Mouse (Mus musculus) common myeloid progenitor, adult 5-6 weeks (primary cell): Measurements from ENCODE around the gene Homer2. TPM values are rescaled to one million over a fixed set of nuclear protein-coding genes. Genes with fewer than 3 reads are reported as not detected.

Experiments used
- ATAC-seq: replicated peaks from 2 replicates; pipeline ENCODE4 v1.8.0; 2016; ENCODE audit warnings: low read depth, mild to moderate bottlenecking, moderate TSS enrichment, inconsistent platforms; ENCODE audit not compliant: poor library complexity, severe bottlenecking
- total RNA-seq: library from RNA; stranded (forward); fragments of 200-1000, 187-1606 nt; gene quantifications from 2 replicates; pipeline ENCODE4 v1.2.3, GENCODE M21; 2017

Homer2 gene
- total RNA-seq, 1 experiment from 2014 or later = 0.78 TPM

DNA sequence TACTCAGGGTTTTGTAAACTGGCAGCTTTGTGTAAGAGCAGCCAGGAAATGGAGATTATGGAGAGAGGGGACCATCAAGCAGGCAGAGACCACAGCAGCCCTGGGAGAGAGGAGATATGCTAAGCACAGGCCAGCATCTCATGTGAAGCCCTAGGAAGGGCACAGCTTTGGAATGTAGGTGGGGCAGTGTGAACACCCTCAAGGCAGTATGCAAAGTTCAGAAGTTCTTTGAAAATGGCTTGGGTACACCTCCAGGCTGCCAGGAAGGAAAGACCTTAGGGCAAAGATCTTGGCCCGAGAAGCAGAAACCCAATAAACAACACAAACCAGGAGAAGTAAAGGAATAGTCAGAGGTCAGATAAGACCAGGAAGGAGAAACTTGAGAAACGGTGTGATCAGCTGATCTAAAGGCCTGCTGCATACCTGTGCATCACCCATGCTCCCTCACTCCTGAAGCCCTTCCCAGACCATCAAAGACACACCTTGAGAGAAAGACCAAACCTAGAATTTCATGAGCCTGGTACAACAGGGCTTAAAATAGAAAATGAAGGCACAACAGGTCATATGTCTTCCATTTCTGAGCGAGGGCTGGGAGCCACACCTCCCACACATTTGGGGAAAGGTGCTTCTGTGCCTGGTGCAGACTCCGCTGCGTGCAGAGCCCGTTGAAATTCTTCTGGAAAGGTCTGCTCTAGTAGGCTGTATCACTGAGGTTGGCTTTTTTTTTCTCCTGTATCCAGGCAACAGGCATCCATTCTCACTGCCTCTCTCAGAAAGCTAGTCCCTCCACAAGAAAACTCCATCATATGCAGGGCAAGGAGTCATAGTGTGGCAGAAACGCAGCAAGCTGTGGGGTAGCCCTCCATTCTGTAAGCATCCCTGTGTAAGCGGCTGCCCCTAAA, 107.7 kb downstream of the Homer2 start:
- ATAC-seq = no peak

DNA sequence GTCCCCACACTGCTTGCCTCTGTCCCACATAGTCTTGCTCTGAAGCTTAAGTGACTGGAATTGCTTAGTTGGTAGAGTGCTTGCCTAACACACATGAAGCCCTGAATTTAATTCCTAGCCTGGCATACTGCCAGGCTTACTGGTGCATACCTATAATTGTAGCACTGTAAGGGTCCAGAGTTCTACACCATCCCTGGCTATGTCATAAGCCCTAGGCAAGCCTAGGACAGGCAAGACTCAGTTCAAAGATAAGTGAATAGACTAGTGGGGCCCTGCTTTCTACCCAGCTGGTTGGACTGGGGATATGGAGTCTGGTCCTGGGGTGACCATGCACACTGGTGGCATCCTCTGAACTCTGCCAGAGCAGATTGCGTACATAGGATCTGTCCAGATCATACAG, 109.7 kb downstream of the Homer2 start:
- ATAC-seq = no peak

DNA sequence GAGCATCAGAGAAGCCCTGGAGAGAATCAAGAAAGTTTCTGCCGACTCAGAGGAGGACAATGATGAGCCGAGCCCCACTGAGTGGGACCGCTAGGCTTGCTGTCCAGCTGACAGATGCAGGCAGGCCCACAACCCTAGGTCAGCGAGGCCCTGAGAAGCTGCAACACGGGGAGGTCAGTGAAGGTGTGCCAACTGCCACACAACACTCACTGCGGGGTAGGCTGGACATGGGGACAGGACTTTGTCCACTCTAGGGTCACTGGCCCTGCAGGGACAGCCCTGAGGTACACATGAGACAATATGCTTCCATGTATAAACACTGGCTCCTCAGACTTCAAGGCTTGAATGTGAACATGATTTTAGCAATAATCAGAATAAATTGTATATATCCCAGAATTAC, 111.2 kb downstream of the Homer2 start:
- no peak for ATAC-seq

DNA sequence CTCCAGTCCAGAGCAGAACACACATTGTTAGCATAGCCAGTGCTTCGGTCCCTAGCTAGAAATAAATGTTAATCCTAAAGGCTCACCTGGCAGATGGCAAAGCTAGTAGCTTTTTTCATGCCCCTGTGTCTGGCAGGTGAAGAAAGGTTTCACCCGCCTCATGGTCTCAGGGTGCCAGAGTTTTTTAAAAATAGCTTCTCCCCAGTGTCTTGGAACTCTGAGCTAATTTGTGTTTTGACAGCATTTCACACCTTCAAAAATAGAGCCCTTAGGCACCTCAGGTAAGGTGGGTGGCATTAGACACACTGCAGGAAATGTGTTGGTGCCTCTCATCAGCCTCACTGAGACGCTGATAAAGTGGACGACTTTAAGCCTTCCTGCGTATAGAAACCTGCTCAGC, 112.3 kb downstream of the Homer2 start:
- no peak for ATAC-seq

DNA sequence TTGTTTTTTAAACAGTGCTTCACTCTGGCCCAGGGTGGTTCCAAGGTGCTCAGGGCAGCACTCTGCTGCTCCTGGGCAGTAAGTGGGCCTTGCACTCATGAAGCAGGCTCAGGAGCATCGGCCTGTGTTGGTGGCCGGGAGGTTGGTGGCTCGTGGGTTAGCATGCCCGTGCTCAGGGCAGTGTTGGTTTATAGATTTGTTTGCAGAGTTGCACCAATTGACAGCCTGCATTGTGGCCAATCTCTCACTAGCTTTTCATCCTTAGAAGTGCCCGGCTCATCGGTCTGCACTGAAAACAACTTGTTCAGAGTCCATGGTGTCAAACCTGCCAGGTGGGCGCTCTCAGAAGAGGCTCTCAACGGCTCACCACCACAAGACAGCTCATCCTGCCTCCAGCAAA, 113.9 kb downstream of the Homer2 start:
- no peak for ATAC-seq

DNA sequence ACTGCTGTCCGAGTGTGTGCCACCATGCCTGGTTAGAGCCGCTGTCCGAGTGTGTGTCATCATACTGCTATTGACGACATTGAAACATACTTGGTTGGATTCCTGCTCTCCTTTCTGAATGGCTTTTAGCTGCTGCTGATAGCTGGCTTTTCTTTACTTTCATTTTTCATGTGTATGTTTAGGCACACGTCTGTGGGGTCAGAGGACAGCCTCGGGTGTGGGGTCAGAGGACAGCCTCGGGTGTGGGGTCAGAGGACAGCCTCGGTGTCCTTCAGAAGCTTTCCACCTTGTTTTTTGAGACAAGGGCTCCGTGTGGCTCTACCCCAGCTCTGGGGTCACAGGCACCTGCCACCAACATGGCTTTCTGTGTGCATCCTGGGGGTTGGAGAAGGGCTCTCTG, 114.6 kb downstream of the Homer2 start:
- ATAC-seq = no peak

DNA sequence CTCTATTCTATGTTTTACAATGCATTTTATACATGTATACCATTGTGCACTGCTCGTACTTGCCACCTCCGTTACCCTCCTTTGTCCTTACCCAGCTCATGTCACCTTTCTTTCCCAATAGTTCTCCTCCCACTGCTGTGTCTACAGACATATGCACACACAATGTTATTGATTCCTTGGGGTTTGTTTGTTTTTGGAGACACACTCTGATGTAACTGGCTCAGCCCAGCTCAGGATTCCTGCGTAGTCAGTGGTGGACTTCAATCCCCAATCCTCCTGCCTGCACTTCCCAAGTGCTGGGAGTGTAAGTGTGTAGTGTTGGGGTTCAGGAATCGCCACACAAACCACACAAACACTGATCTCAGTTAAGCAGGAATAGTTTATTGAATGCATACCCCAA, 120.1 kb downstream of the Homer2 start:
- no peak for ATAC-seq

DNA sequence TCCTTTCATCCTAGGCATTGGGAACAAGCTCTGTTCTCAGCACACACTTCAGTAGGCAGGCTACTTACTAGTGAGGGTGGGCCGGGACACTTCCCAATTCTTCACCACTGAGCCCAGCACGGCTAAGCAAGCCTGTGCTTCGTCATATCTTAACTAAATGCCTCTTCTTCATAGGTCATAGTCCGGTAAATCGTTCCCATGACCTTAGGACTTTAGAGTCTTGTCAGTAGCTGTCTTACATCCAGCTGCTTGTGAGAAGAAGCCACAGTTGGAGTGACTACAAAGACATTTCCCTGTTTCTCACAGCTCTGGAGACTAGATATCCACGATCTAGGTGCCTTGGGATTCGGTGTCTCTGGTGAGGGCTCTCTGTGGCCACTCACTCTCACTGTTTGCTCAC, 122.0 kb downstream of the Homer2 start:
- ATAC-seq = no peak

DNA sequence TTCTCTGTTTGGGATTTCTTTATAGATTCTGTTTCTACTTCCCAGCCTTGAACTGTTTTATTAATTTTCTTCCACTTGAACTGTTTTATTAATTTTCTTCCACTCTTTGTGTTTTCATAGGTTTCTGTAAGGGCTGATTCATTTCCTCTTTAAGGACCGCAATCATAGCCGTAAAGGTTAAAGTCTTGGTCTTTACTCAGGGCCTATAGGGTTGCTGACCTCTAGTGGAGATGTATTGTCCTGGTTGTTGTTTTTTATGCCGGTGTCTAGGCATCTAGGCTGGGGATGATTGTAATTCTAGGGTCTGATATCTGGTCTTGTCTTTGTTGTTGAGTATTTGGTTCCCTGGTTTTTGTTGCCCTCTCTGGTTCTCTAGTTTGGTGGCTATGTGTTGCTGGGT, 123.8 kb downstream of the Homer2 start:
- ATAC-seq = no peak

DNA sequence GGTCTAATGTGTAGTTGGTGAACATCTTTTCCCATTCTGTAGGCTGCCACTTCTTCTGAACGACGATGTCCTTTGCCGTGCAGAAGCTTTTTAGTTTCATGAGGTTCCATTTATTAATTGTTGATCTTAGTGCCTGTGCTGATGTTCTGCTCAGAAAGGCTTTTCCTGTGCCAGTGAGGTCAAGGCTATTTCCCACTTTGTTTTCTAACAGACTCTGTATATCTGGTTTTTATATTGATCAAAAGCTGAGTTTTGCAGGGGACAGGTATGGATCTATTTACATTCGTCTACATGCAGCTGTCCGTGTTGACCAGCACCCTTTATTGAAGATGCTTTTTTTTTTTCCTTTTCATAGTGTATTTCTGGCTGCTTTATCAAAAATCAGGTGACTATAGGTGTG, 128.0 kb downstream of the Homer2 start:
- no peak for ATAC-seq

DNA sequence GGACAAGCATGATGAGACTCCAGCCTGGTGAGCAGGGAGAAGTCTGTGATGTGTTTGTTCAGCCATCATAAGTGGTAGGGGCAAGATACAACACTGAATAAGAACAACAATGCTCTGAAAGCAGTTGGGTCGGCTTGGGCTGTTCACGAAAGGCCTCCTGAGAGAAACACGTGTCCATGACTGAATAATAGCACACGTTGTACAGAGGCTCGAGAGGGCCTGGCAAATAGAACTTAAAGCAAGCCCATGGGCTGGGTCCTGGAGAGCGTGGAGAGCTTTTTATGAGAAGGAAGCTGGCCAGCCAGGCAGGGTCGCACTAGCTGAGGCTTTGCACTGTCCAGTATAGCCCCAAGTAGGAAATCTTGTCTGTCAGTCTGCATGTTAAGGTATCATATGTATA, 128.9 kb downstream of the Homer2 start:
- ATAC-seq = no peak

DNA sequence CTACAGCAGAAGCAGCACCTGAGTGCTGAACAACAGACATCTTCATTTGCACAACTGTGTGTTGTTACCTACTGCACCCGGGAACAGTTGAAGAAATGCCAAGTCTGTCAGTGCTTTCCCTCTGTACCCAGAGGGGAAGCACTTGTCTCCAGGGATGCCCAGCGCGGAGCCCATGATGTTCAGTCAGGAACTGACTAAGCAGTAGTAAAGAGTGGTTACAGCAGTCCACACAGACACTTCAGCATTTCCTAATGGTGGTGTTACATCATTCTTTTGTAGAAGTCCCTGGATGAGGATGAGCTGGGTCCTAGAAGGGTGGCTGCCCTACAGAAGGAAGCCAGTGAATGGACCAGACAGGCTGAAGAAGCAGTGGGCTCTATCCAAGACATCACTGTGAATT, 129.5 kb downstream of the Homer2 start:
- no peak for ATAC-seq

DNA sequence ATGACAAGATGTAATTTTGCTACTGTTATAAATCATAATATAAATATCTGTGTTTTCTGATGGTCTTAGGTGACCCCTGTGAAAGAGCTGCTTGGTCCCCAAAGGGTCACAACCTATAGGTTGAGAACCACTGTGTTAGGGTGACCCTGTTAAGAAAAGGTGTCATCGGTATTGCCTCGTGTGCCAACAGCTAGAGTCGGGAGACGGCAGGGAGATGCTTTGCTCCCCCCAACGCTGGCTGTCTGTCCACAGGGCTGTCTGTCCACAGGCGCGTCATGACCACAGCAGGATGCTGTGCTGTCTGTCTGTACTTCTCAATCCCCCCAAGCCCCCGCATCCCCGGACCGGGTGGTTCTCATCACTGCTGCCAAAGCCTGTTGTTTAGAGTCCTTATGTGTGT, 131.7 kb downstream of the Homer2 start:
- no peak for ATAC-seq

DNA sequence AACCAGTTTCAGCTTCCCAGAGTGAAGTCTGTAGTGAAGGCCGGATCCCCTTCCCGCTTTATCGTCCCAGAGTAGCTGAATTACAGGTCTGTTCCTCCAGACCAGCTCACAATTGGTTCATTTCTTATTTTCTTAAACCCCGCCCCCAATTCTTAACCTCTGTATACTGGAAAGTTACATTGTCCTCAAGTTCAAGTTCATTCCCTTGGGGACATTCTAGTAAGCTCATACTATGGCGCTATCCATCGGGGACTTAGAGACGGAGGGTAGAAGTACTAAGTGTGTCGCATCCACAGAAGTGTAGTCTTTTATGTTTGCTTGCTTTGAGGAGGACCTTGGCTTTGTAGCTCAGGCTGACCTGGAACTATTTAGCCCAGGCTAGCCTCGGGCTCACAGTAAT, 133.5 kb downstream of the Homer2 start:
- no peak for ATAC-seq

DNA sequence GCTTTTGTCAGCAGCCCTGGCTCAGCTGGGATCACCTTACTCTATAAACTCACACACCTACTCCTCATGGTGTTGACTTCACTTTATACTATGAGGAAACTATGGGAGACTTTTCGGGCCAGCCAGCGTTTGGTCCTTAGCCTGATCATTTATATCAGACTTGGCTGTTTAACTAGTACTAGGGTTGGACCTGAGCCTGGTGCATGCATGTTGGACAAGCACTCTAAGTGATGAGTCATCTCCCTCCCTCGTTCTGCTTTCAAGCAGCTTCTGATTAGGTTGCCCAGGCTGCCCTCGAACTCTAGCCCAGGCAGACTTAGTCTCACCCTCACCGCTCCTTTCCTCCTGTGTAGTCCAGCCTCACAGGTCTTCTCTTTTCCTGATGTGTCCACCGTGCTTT, 133.9 kb downstream of the Homer2 start:
- ATAC-seq = no peak

DNA sequence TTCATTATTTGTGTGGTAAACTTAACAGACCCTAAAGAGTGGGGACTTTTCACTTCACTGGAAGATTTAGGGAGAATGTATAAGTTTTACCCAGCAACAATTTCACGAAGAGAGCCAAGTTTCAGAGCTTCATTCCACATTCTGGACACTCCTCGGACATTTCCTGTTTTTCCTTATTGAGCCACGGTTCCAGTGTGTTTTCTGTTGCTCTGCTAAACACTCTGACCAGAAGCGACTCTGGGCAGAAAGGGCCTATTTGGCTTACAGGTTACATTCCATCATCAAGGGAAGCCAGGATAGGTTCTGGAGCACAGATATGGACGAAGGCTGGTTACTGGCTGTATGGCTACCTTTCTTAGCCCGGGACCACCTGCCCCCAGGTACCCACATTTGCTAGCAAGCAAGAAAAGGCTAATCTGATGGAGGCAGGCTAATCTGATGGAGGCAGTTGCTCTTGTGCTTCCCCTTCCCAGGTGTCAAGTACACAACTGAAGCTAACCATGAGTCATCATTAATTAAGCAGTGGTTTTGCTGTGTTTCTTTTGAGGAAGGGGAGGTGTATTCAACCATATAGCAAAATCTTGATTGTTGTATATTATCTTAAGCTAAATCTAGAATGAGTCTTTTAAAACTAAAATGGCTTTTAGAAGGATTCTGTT, 134.6 kb downstream of the Homer2 start:
- ATAC-seq = no peak

DNA sequence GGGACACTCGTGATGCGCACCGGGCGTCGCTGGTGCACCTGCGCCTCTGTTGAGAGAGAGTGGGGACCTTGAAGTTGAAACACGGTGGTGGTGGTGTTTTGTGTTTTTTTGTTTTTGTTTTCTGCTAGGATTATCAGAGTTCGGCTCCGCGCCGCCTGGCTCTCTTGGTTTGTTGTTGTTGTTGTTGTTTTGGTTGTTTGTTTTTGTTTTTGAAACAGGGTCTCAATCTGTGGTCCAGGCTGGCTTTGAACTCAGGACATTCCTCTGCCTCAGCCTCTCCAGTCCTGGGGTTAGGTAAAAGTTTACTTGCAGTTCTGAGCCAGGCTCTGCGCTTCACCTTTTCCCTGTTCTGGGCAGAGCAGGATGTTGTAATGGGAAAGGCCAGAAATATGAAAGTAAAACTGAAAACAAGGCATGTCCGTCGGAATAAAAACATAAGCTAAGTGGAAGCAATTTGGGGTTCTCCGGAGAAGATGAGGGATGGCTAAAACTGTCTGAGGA, 135.3 kb downstream of the Homer2 start:
- ATAC-seq = no peak

DNA sequence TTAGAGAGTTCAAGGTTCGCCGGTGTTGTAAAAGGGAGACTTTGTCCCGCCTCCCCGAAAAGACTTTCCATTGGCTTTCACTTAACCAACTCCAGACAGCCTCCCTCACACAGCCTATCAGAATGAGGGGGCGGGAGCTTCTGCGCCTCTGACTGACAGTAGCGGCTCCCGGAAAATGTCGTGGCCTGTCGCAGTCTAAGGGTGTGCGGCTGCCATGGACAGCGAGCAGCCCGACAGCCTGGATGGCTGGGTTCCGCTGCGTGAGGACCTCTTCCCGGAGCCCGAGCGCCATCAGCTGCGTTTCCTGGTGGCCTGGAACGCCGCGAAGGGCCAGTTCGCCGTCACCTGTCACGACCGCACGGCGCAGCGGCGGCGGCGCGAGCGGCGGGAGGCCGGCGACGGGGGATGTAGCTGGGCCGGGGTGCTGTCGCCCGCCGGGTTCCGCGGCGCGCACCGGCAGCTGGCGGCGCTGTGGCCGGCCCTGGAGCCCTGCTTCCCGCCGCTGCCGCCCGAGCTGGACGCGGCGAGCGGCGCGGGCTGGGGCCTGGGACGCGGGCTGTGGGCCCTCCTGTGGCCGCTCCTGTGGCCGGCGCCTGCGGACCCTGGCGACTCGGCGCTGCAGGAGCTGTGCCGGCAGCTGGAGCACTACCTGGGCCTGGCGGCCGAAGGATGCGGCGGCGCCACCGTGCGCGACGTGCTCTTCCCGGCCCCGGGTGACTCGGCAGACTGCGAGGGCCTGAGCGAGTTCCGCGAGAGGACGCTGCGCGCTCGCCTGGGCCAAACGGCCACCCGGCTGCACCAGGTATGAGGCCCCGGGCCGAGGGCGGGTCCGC, 136.0 kb downstream of the Homer2 start, which contains the start of gene Whamm:
Gene Whamm, plus strand, starts transcription at position 159 of the 833 bp plus-strand sequence.
- ATAC-seq = peak; percentile 97

DNA sequence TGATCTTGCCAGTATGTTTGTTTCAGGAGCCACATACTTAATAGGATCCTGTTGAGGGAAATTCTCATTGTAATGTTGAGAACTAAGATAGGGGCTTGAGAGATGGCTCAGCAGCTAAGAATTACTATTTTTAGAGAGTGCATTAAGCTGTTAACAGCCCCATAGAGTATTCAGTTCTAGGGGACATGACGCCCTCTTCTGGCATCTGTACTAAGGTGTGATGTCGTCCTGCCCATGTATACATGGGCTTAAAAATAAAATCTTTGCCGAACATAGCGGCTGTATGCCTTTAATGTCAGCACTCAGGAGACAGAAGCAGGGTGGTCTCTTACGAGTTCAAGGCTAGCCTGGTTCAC, 136.6 kb downstream of the Homer2 start:
- ATAC-seq = no peak; the same call in 1 of the 2 replicates

DNA sequence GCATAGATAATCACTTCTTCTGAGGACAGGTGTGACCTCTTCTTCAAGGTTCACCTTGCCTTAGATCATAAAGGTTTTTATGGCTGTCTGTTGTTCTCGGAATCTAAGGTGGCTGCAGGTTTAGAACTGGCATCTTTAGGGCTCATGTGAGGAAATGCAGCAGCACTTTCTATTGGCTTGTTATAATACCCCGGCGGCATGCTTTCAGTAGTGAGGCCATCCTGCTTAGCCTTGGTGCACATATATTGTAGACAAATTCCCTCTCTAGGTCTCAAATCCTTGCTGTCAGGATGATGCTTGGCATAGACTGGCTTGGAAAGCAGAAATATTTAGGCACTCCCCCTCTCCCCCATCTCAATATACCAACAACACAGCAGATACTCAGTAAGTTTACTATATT, 137.1 kb downstream of the Homer2 start:
- no peak for ATAC-seq

DNA sequence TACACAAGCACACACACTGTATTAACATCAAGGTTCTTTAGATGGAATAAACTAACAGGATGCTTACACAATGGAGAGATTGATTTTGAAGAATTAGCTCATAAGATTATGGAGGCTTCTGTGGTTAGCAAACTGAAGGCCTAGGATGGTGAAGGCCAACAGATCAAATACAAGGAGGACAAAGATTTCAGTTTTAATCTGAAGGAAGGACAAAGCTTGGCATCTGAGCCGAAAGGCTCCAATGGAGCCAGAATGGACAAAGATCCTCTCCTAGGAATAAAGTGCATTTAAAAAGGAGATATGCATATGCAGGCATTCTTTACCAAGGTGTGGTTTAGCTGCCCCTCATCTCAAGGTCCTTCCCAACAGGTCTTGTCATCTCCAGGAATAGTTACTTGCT, 137.5 kb downstream of the Homer2 start:
- no peak for ATAC-seq
